Mouse (Mus musculus): ENCODE data around the gene A530016L24Rik.

- TF ChIP-seq POLR2A (IDR thresholded peaks at IDR 0.05; ENCODE audit: insufficient read depth, low read depth, low read length) (no peak), CTCF (IDR thresholded peaks at IDR 0.05) (no peak)
Measured at GRCm38 (mm10) chr12:112457839-112458238, 31.4 kb upstream of the A530016L24Rik start.

All from heart, adult 2 months (tissue).